Mouse (Mus musculus): ENCODE data around the gene Rabep1. TPM values are rescaled to one million over a fixed set of nuclear protein-coding genes. Genes with fewer than 3 reads are reported as not detected.

Rabep1 gene
- polyA plus RNA-seq, 1 experiment from 2014 or later = 40.7 TPM

DNA sequence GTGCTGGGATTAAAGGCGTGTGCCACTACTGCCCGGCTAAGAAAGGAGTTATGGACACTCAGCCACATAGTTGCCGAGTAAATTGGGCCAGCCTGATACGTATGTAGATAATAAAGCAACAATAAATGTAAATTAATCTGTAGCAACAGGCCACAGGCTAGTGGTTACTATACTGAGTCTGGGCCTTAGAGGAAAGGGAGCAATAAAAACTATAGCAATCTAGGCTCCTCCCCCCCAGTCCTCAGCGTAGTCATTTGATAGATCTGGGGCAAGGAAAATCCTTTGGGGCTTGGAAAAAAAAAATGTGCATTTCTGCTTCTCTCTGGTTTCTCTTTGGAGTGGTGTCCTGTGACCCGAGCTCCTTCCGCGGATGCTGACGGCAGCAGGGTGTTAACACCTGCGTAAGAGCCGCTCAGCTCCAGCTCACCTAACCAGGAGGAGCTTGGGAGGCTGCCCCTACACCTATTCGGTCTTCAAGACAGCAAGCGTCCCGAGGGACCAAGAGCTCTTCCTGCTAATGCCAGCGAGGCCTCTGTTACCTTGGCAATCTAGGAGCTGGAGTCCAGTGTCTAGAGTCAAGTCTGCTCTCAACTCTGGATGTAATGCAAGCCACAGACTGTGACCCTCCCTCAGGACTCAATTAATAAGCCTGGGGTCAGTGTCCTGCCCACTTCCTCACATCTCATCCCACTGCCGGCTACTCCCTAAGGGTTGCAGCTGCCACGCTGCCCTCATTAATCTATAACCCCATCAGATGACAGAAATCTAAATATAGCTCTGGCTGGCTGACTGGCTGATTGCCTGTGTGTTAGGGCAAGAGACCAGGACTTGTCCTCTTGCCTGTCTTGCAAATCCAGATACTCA, 22.6 kb upstream of the Rabep1 start:
- H3K4me3 ChIP-seq (ENCODE audit: low read depth, low read length) = no peak overlapping the region
- H3K27ac ChIP-seq (ENCODE audit: low read depth, low read length) = no peak overlapping the region
- no peak for ATAC-seq (ENCODE audit: insufficient read depth, low FRiP score, low TSS enrichment)
- no peak overlapping the region for H3K9ac ChIP-seq (ENCODE audit: low read length)
- H3K9me3 ChIP-seq (ENCODE audit: control insufficient read depth, low read length) = no peaks in the 10 kb centered on the region
- no peaks in the 10 kb centered on the region for H3K27me3 ChIP-seq (ENCODE audit: control insufficient read depth, insufficient read depth, low read length)
- 60% methylated on average over 17 of the region's 17 CpGs for WGBS
- no peaks in the 10 kb centered on the region for H3K4me1 ChIP-seq (ENCODE audit: control insufficient read depth, insufficient read depth, low read length)
- no peak overlapping the region for H3K4me2 ChIP-seq (ENCODE audit: low read depth)
- no peaks in the 10 kb centered on the region for H3K36me3 ChIP-seq (ENCODE audit: control insufficient read depth, insufficient read depth, low read length)
- DNase-seq (ENCODE audit: low spot score) = peak; percentile 37

DNA sequence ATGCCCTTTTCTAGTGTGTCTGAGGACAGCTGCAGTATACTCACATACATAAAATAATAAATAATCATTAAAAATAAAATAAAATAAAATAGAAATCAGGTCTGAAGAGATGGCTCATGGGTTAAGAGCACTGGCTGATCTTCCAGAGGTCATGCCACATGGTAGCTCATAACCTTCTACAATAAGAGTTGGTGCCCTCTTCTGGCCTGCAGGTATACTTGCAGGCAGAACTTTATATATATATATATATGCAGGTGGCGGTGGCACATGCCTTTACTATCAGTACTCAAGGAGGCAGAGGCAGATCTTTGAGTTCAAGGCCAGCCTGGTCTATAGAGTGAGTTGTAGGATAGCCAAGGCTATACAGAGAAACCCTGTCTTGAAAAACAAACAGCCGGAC, 18.4 kb upstream of the Rabep1 start:
- H3K27me3 ChIP-seq (ENCODE audit: control insufficient read depth, insufficient read depth, low read length) = no peaks in the 10 kb centered on the region
- no peak overlapping the region for H3K4me3 ChIP-seq (ENCODE audit: low read depth, low read length)
- H3K36me3 ChIP-seq (ENCODE audit: control insufficient read depth, insufficient read depth, low read length) = no peaks in the 10 kb centered on the region
- 87% methylated on average over 2 of the region's 2 CpGs for WGBS
- H3K9ac ChIP-seq (ENCODE audit: low read length) = no peak overlapping the region
- DNase-seq (ENCODE audit: low spot score) (no peak), ATAC-seq (ENCODE audit: insufficient read depth, low FRiP score, low TSS enrichment) (no peak)
- H3K9me3 ChIP-seq (ENCODE audit: control insufficient read depth, low read length) = no peaks in the 10 kb centered on the region
- H3K4me1 ChIP-seq (ENCODE audit: control insufficient read depth, insufficient read depth, low read length) = no peaks in the 10 kb centered on the region
- no peak overlapping the region for H3K4me2 ChIP-seq (ENCODE audit: low read depth)
- no peak overlapping the region for H3K27ac ChIP-seq (ENCODE audit: low read depth, low read length)

DNA sequence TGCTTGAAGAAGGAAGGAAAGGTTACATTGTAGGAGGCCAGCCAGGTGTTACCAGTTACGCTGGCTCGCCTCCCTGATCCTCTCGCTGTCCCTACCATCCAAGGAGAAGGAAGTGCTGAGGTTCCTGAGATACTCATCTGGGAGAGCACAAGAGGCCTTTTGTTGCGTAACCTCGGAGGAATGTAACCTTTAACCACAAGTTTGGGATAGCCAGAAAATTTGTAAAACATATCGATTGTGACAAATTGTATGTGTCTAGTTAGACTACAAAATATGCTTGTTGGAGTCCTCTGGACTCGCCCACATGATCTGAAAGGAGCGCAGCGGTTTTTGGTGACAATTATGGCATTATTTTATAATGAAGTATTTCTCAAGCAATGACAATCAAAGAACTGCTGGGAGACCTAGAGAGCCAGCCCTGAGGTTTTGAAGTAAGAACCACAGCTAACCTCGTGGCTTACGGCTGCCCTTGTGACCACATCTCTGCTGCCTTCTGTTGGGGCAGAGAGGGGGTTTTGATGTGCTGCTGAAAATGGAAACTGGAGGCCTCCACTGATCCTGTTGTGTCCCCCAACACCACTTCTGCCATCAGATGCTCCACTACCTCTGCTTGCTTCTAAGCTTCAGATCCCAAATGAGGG, 15.5 kb upstream of the Rabep1 start:
- ATAC-seq (ENCODE audit: insufficient read depth, low FRiP score, low TSS enrichment) (no peak), DNase-seq (ENCODE audit: low spot score) (no peak)
- Histone ChIP-seq H3K27me3 (ENCODE audit: control insufficient read depth, insufficient read depth, low read length) (no peaks in the 10 kb centered on the region), H3K36me3 (ENCODE audit: control insufficient read depth, insufficient read depth, low read length) (no peaks in the 10 kb centered on the region), H3K9me3 (ENCODE audit: control insufficient read depth, low read length) (no peaks in the 10 kb centered on the region), H3K4me1 (ENCODE audit: control insufficient read depth, insufficient read depth, low read length) (no peaks in the 10 kb centered on the region), H3K4me2 (ENCODE audit: low read depth) (no peak overlapping the region), H3K27ac (ENCODE audit: low read depth, low read length) (no peak overlapping the region), H3K4me3 (ENCODE audit: low read depth, low read length) (no peak overlapping the region), H3K9ac (ENCODE audit: low read length) (no peak overlapping the region)
- WGBS = 85% methylated on average over 11 of the region's 11 CpGs

DNA sequence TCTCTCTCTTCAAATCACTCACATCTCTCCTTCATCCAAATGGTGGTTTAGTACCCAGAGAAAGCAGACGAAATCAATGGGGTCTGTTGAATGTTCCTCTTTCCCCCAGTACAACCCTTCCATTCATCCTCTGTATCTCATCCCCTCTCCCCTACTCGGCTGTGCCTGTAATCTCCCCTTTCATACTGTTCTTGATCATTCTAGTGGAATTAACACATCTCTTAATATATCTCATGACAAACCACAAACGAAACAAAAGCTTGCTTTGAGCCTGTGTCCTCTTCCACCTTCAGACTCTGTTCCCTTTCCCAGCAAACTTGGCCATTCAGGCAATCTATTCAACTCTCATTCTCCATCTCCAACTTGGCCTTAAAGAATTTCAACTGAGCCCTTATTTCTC, 13.4 kb upstream of the Rabep1 start:
- 54% methylated on average over 3 of the region's 3 CpGs for WGBS
- H3K4me1 ChIP-seq (ENCODE audit: control insufficient read depth, insufficient read depth, low read length) = no peaks in the 10 kb centered on the region
- DNase-seq (ENCODE audit: low spot score) = no peak
- no peak overlapping the region for H3K27ac ChIP-seq (ENCODE audit: low read depth, low read length)
- H3K36me3 ChIP-seq (ENCODE audit: control insufficient read depth, insufficient read depth, low read length) = no peaks in the 10 kb centered on the region
- no peaks in the 10 kb centered on the region for H3K9me3 ChIP-seq (ENCODE audit: control insufficient read depth, low read length)
- H3K4me3 ChIP-seq (ENCODE audit: low read depth, low read length) = no peak overlapping the region
- no peaks in the 10 kb centered on the region for H3K27me3 ChIP-seq (ENCODE audit: control insufficient read depth, insufficient read depth, low read length)
- no peak overlapping the region for H3K9ac ChIP-seq (ENCODE audit: low read length)
- H3K4me2 ChIP-seq (ENCODE audit: low read depth) = no peak overlapping the region
- ATAC-seq (ENCODE audit: insufficient read depth, low FRiP score, low TSS enrichment) = no peak

DNA sequence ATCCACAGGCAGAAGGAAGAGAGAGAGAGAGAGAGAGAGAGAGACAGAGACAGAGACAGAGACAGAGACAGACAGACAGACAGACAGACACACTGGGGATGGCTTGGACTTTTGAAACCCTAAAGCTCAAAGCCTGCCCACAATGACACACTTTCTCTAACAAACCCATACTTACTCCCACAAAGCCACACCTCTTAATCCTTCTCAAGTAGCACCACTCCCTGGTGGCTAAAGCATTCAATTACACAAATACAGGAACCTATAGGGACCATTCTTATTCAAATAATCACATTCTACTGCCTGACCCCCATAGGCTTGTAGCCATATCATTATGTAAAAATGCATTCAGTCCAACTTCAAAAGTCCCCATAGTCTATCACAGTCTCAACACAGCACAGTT, 11.2 kb upstream of the Rabep1 start:
- no peaks in the 10 kb centered on the region for H3K36me3 ChIP-seq (ENCODE audit: control insufficient read depth, insufficient read depth, low read length)
- no peak overlapping the region for H3K4me3 ChIP-seq (ENCODE audit: low read depth, low read length)
- H3K27ac ChIP-seq (ENCODE audit: low read depth, low read length) = no peak overlapping the region
- no peak for DNase-seq (ENCODE audit: low spot score)
- ATAC-seq (ENCODE audit: insufficient read depth, low FRiP score, low TSS enrichment) = no peak
- H3K4me2 ChIP-seq (ENCODE audit: low read depth) = no peak overlapping the region
- no peaks in the 10 kb centered on the region for H3K27me3 ChIP-seq (ENCODE audit: control insufficient read depth, insufficient read depth, low read length)
- no peaks in the 10 kb centered on the region for H3K4me1 ChIP-seq (ENCODE audit: control insufficient read depth, insufficient read depth, low read length)
- H3K9me3 ChIP-seq (ENCODE audit: control insufficient read depth, low read length) = no peaks in the 10 kb centered on the region
- H3K9ac ChIP-seq (ENCODE audit: low read length) = no peak overlapping the region

DNA sequence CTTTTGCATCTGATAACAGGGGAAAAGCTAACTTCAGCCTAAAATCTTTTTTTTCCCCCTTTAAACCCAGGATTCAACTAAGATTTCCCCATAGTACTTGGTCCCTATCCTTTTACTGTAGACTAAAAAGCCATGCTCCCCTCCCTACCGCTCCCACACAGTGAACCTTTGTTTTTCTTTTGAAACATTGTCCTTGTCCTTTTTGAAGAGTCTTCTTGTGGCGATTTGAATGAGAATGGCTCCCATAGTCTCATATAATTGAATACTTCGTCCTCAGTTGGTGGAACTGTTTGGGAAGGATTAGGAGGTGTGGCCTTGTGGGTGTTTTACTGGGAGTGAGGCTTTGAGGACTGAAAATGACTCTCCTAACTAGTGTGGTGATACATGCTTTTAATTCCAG, 10.7 kb upstream of the Rabep1 start:
- Histone ChIP-seq H3K4me3 (ENCODE audit: low read depth, low read length) (no peak overlapping the region), H3K27ac (ENCODE audit: low read depth, low read length) (no peak overlapping the region), H3K9me3 (ENCODE audit: control insufficient read depth, low read length) (no peaks in the 10 kb centered on the region), H3K27me3 (ENCODE audit: control insufficient read depth, insufficient read depth, low read length) (no peaks in the 10 kb centered on the region), H3K9ac (ENCODE audit: low read length) (no peak overlapping the region), H3K4me2 (ENCODE audit: low read depth) (no peak overlapping the region), H3K36me3 (ENCODE audit: control insufficient read depth, insufficient read depth, low read length) (no peaks in the 10 kb centered on the region), H3K4me1 (ENCODE audit: control insufficient read depth, insufficient read depth, low read length) (no peaks in the 10 kb centered on the region)
- DNase-seq (ENCODE audit: low spot score) (no peak), ATAC-seq (ENCODE audit: insufficient read depth, low FRiP score, low TSS enrichment) (no peak)
- 65% methylated on average over 3 of the region's 3 CpGs for WGBS

DNA sequence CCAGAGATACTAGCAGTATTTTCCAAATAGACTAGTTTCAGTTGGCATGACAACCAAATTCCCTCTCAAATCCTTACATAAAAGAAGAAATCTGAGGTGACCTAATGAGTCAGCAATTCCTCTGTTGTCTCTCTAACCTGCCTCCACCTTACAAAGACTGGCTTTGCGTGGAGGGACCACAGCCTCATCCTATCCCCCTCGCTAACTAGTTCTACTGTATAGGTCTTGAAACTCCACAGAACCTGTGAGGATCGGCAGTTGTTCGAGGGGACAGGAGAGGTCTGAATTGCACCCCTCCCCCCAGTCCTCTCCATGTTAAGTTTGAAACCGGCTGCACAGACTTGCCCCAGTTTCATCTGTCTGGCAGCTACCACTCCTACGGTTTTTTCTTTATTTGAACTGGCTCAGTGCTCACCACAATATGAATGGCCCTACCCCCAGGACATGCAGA, 9.2 kb upstream of the Rabep1 start:
- DNase-seq (ENCODE audit: low spot score) (no peak), ATAC-seq (ENCODE audit: insufficient read depth, low FRiP score, low TSS enrichment) (no peak)
- 83% methylated on average over 6 of the region's 6 CpGs for WGBS
- no peak overlapping the region for H3K9ac ChIP-seq (ENCODE audit: low read length)
- H3K4me1 ChIP-seq (ENCODE audit: control insufficient read depth, insufficient read depth, low read length) = no peaks in the 10 kb centered on the region
- H3K36me3 ChIP-seq (ENCODE audit: control insufficient read depth, insufficient read depth, low read length) = no peaks in the 10 kb centered on the region
- no peak overlapping the region for H3K27ac ChIP-seq (ENCODE audit: low read depth, low read length)
- no peaks in the 10 kb centered on the region for H3K9me3 ChIP-seq (ENCODE audit: control insufficient read depth, low read length)
- no peak overlapping the region for H3K4me3 ChIP-seq (ENCODE audit: low read depth, low read length)
- H3K27me3 ChIP-seq (ENCODE audit: control insufficient read depth, insufficient read depth, low read length) = no peaks in the 10 kb centered on the region
- H3K4me2 ChIP-seq (ENCODE audit: low read depth) = no peak overlapping the region

DNA sequence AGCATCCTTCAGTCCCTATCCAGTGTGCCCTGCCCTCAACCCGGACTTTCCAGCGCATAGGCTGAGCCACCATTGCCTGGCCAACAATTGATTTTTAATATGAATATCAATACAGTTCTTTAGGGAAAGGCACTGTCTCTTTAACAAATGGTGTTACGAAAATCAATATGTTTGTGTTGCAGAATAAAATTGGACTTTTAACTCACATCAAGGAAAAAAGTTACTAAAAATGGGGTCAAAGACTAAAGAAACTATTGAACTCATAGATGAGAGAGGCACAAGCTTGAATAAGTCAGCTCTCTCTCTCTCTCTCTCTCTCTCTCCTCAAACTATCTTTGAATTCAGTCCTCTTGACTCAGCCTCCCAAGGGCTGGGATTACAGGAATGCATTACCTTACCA, 7.5 kb upstream of the Rabep1 start:
- no peak for ATAC-seq (ENCODE audit: insufficient read depth, low FRiP score, low TSS enrichment)
- DNase-seq (ENCODE audit: low spot score) = no peak
- Histone ChIP-seq H3K4me3 (ENCODE audit: low read depth, low read length) (no peak overlapping the region), H3K27me3 (ENCODE audit: control insufficient read depth, insufficient read depth, low read length) (no peaks in the 10 kb centered on the region), H3K27ac (ENCODE audit: low read depth, low read length) (no peak overlapping the region), H3K4me2 (ENCODE audit: low read depth) (no peak overlapping the region), H3K4me1 (ENCODE audit: control insufficient read depth, insufficient read depth, low read length) (no peaks in the 10 kb centered on the region), H3K9ac (ENCODE audit: low read length) (no peak overlapping the region), H3K36me3 (ENCODE audit: control insufficient read depth, insufficient read depth, low read length) (no peaks in the 10 kb centered on the region), H3K9me3 (ENCODE audit: control insufficient read depth, low read length) (no peaks in the 10 kb centered on the region)
- WGBS = 89% methylated on average over 3 of the region's 3 CpGs

DNA sequence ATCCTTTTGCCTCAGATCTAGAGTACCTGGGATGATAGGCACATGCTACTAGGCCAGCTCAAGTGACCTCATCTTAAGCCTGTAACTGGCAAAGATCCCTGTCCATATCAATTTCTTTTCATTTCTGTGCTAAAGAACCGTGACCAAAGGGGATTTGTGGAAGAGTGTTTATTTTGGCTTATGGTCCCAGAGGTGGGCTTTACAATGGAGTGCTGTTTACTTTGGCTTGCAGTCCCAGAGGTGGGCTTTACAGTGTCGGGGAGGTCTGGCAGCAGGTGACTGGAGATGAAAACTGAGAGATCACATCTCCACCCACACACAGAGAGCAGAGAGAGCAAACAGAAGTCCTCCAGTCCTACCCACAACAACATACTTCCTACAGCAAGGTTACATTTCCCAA, 6.0 kb upstream of the Rabep1 start:
- 54% methylated on average over 2 of the region's 2 CpGs for WGBS
- Histone ChIP-seq H3K4me2 (ENCODE audit: low read depth) (no peak overlapping the region), H3K9ac (ENCODE audit: low read length) (no peak overlapping the region), H3K27ac (ENCODE audit: low read depth, low read length) (no peak overlapping the region), H3K4me3 (ENCODE audit: low read depth, low read length) (no peak overlapping the region), H3K27me3 (ENCODE audit: control insufficient read depth, insufficient read depth, low read length) (no peaks in the 10 kb centered on the region), H3K4me1 (ENCODE audit: control insufficient read depth, insufficient read depth, low read length) (no peaks in the 10 kb centered on the region), H3K9me3 (ENCODE audit: control insufficient read depth, low read length) (no peaks in the 10 kb centered on the region), H3K36me3 (ENCODE audit: control insufficient read depth, insufficient read depth, low read length) (no peaks in the 10 kb centered on the region)
- ATAC-seq (ENCODE audit: insufficient read depth, low FRiP score, low TSS enrichment) (no peak), DNase-seq (ENCODE audit: low spot score) (no peak)
